Mouse (Mus musculus) layer of hippocampus, adult 18-20 months (tissue): ENCODE measurements around the gene Pkig. TPM values are rescaled to one million over a fixed set of nuclear protein-coding genes. Genes with fewer than 3 reads are reported as not detected.

Source experiments
- DNase-seq, 2 experiments: peaks; one replicate each; pipeline ENCODE4 v3.0.0; 2022; ENCODE audit warnings: low spot score in 2 of 2
- total RNA-seq, 2 experiments: library from RNA; stranded (reverse); gene quantifications; 2 replicates each; pipeline ENCODE4 v1.2.3; 2021

Pkig gene
- total RNA-seq, 2 experiments from 2014 or later = 98.0 to 101 TPM

- no peak for DNase-seq
Observed at GRCm38 (mm10) chr2:163708321-163708720, 50.1 kb downstream of the Pkig start.

GRCm38 (mm10) chr2:163708763-163709250, 50.6 kb downstream of the Pkig start:
- DNase-seq = no peak

- DNase-seq = no peak
Observed at GRCm38 (mm10) chr2:163710000-163710399, 51.8 kb downstream of the Pkig start.

GRCm38 (mm10) chr2:163710606-163711159, 52.5 kb downstream of the Pkig start:
- DNase-seq = no peak

GRCm38 (mm10) chr2:163711368-163711868, 53.2 kb downstream of the Pkig start:
- peak in 1 of 2 experiments; percentile 33 for DNase-seq

- DNase-seq = no peak
Observed at GRCm38 (mm10) chr2:163712473-163712872, 54.3 kb downstream of the Pkig start.

GRCm38 (mm10) chr2:163712874-163713273, 54.7 kb downstream of the Pkig start:
- DNase-seq = no peak

- DNase-seq = no peak
Observed at GRCm38 (mm10) chr2:163713340-163713739, 55.2 kb downstream of the Pkig start.

- DNase-seq = no peak
Observed at GRCm38 (mm10) chr2:163716448-163716847, 58.3 kb downstream of the Pkig start.

GRCm38 (mm10) chr2:163716853-163717252, 58.7 kb downstream of the Pkig start:
- no peak for DNase-seq

- no peak for DNase-seq
Observed at GRCm38 (mm10) chr2:163718526-163718925, 60.3 kb downstream of the Pkig start.

- peak; percentile 72 to 88 for DNase-seq
Observed at GRCm38 (mm10) chr2:163718951-163719603, 60.9 kb downstream of the Pkig start.

GRCm38 (mm10) chr2:163719616-163720015, 61.4 kb downstream of the Pkig start:
- peak in 1 of 2 experiments; percentile 46 for DNase-seq

- peak; percentile 43 to 79 for DNase-seq
Observed at GRCm38 (mm10) chr2:163722550-163722949, 64.4 kb downstream of the Pkig start.

- no peak for DNase-seq
Observed at GRCm38 (mm10) chr2:163726766-163727393, 68.7 kb downstream of the Pkig start.

- DNase-seq = no peak
Observed at GRCm38 (mm10) chr2:163728300-163728699, 70.1 kb downstream of the Pkig start.

- no peak for DNase-seq
Observed at GRCm38 (mm10) chr2:163732021-163732420, 73.8 kb downstream of the Pkig start.

- no peak for DNase-seq
Observed at GRCm38 (mm10) chr2:163735163-163735562, 77.0 kb downstream of the Pkig start.

GRCm38 (mm10) chr2:163735980-163736379, 77.8 kb downstream of the Pkig start:
- DNase-seq = no peak

- DNase-seq = no peak
Observed at GRCm38 (mm10) chr2:163742656-163743055, 84.5 kb downstream of the Pkig start.

GRCm38 (mm10) chr2:163743357-163743756, 85.2 kb downstream of the Pkig start:
- DNase-seq = no peak
